Mouse (Mus musculus) bone marrow macrophage, adult 2 months (primary cell): ENCODE measurements around the gene Dnajc5g.

Experiments used
- CTCF ChIP-seq: IDR thresholded peaks from 2 replicates; pipeline ENCODE4 v1.5.1; 2012; ENCODE audit warnings: low read depth, mild to moderate bottlenecking, low read length, moderate library complexity
- POLR2A ChIP-seq: IDR thresholded peaks from 2 replicates; pipeline ENCODE4 v1.6.1; 2012; ENCODE audit warnings: mild to moderate bottlenecking, low read depth, low read length, borderline replicate concordance

- TF ChIP-seq CTCF (no peak), POLR2A (no peak)
Observed at GRCm38 (mm10) chr5:31154152-31154553, 48.1 kb downstream of the Dnajc5g start, which contains the start of gene Mpv17.
